Mouse (Mus musculus): ENCODE results near the gene Clta. TPM values are rescaled to one million over a fixed set of nuclear protein-coding genes. Genes with fewer than 3 reads are reported as not detected.
"Not testable (repeated sequence)": the region's sequence is repeated elsewhere in the genome, so short reads cannot be mapped to it uniquely, and the experiment has no call there.

Gene Clta
- total and polyA plus RNA-seq, 2 experiments from 2014 or later = 377 to 579 TPM

- H3K27me3 ChIP-seq (ENCODE audit: insufficient read depth, low read length) = no peaks in the 10 kb centered on the region
These were observed 36.5 kb downstream of the Clta start for GRCm38 (mm10) chr4:44040802-44041201.

GRCm38 (mm10) chr4:44042429-44042828, 38.2 kb downstream of the Clta start:
- H3K9me3 ChIP-seq (ENCODE audit: low read length) = no peaks in the 10 kb centered on the region
- WGBS = 81% methylated on average over 5 of the region's 5 CpGs
- H3K36me3 ChIP-seq (ENCODE audit: insufficient read depth) = peaks cover 61% of the 10 kb centered on the region

More at GRCm38 (mm10) chr4:44040802-44041201, 36.5 kb downstream of the Clta start:
- Histone ChIP-seq H3K9ac (no peak overlapping the region), H3K36me3 (ENCODE audit: insufficient read depth) (peaks cover 66% of the 10 kb centered on the region), H3K4me3 (ENCODE audit: low read depth, low read length) (no peak overlapping the region), H3K4me2 (ENCODE audit: low read depth) (no peak overlapping the region), H3K9me3 (ENCODE audit: low read length) (no peaks in the 10 kb centered on the region), H3K4me1 (ENCODE audit: insufficient read depth) (no peaks in the 10 kb centered on the region), H3K27ac (ENCODE audit: low read depth, low read length) (no peak overlapping the region)
- 95% methylated on average over 4 of the region's 4 CpGs for WGBS
- no peak for TF ChIP-seq CTCF (IDR thresholded peaks at IDR 0.05; ENCODE audit: low read depth)
- no peak for ATAC-seq
- no peak for DNase-seq

GRCm38 (mm10) chr4:44043182-44043581, 38.9 kb downstream of the Clta start:
- not testable (repeated sequence) for H3K9ac ChIP-seq; H3K27me3 ChIP-seq (ENCODE audit: insufficient read depth, low read length); H3K9me3 ChIP-seq (ENCODE audit: low read length); H3K4me3 ChIP-seq (ENCODE audit: low read depth, low read length); H3K4me2 ChIP-seq (ENCODE audit: low read depth); H3K4me1 ChIP-seq (ENCODE audit: insufficient read depth); DNase-seq; H3K27ac ChIP-seq (ENCODE audit: low read depth, low read length); ATAC-seq
- H3K36me3 ChIP-seq (ENCODE audit: insufficient read depth) = peaks cover 61% of the 10 kb centered on the region
- WGBS = 96% methylated on average over 4 of the region's 4 CpGs

More at GRCm38 (mm10) chr4:44042429-44042828, 38.2 kb downstream of the Clta start:
- ATAC-seq = no peak
- no peaks in the 10 kb centered on the region for H3K27me3 ChIP-seq (ENCODE audit: insufficient read depth, low read length)
- H3K4me3 ChIP-seq (ENCODE audit: low read depth, low read length) = no peak overlapping the region
- no peak for DNase-seq
- TF ChIP-seq CTCF (IDR thresholded peaks at IDR 0.05; ENCODE audit: low read depth) = no peak
- no peaks in the 10 kb centered on the region for H3K4me1 ChIP-seq (ENCODE audit: insufficient read depth)
- no peak overlapping the region for H3K4me2 ChIP-seq (ENCODE audit: low read depth)
- no peak overlapping the region for H3K27ac ChIP-seq (ENCODE audit: low read depth, low read length)
- no peak overlapping the region for H3K9ac ChIP-seq

- Histone ChIP-seq H3K27ac (ENCODE audit: low read depth, low read length) (no peak overlapping the region), H3K27me3 (ENCODE audit: insufficient read depth, low read length) (no peaks in the 10 kb centered on the region), H3K36me3 (ENCODE audit: insufficient read depth) (peaks cover 60% of the 10 kb centered on the region), H3K4me2 (ENCODE audit: low read depth) (no peak overlapping the region), H3K9ac (no peak overlapping the region), H3K4me1 (ENCODE audit: insufficient read depth) (no peaks in the 10 kb centered on the region), H3K4me3 (ENCODE audit: low read depth, low read length) (no peak overlapping the region), H3K9me3 (ENCODE audit: low read length) (no peaks in the 10 kb centered on the region)
- no peak for ATAC-seq
- no peak for DNase-seq
- 94% methylated on average over 5 of the region's 5 CpGs for WGBS
- TF ChIP-seq CTCF (IDR thresholded peaks at IDR 0.05; ENCODE audit: low read depth) = no peak
These were observed 40.6 kb downstream of the Clta start for GRCm38 (mm10) chr4:44044685-44045356.

GRCm38 (mm10) chr4:44046066-44046465, 41.8 kb downstream of the Clta start:
- Histone ChIP-seq H3K4me2 (ENCODE audit: low read depth) (no peak overlapping the region), H3K4me1 (ENCODE audit: insufficient read depth) (no peaks in the 10 kb centered on the region), H3K36me3 (ENCODE audit: insufficient read depth) (peaks cover 47% of the 10 kb centered on the region), H3K9ac (no peak overlapping the region), H3K9me3 (ENCODE audit: low read length) (no peaks in the 10 kb centered on the region), H3K27me3 (ENCODE audit: insufficient read depth, low read length) (no peaks in the 10 kb centered on the region), H3K4me3 (ENCODE audit: low read depth, low read length) (no peak overlapping the region), H3K27ac (ENCODE audit: low read depth, low read length) (no peak overlapping the region)
- no peak for TF ChIP-seq CTCF (IDR thresholded peaks at IDR 0.05; ENCODE audit: low read depth)
- WGBS = 92% methylated on average over 5 of the region's 5 CpGs
- DNase-seq (no peak), ATAC-seq (no peak)

- Histone ChIP-seq H3K4me3 (ENCODE audit: low read depth, low read length) (no peak overlapping the region), H3K4me2 (ENCODE audit: low read depth) (no peak overlapping the region), H3K9ac (no peak overlapping the region), H3K9me3 (ENCODE audit: low read length) (no peaks in the 10 kb centered on the region), H3K27me3 (ENCODE audit: insufficient read depth, low read length) (no peaks in the 10 kb centered on the region), H3K27ac (ENCODE audit: low read depth, low read length) (no peak overlapping the region), H3K36me3 (ENCODE audit: insufficient read depth) (peaks cover 34% of the 10 kb centered on the region), H3K4me1 (ENCODE audit: insufficient read depth) (no peaks in the 10 kb centered on the region)
- DNase-seq = no peak
- ATAC-seq = no peak
- 88% methylated on average over 5 of the region's 5 CpGs for WGBS
- no peak for TF ChIP-seq CTCF (IDR thresholded peaks at IDR 0.05; ENCODE audit: low read depth)
These were observed 45.6 kb downstream of the Clta start for GRCm38 (mm10) chr4:44049812-44050211.

GRCm38 (mm10) chr4:44059674-44060073, 55.4 kb downstream of the Clta start:
- ATAC-seq = no peak
- 92% methylated on average over 13 of the region's 13 CpGs for WGBS
- no peak overlapping the region for H3K4me2 ChIP-seq (ENCODE audit: low read depth)
- TF ChIP-seq CTCF (IDR thresholded peaks at IDR 0.05; ENCODE audit: low read depth) = no peak
- no peak overlapping the region for H3K9ac ChIP-seq
- peaks cover 23% of the 10 kb centered on the region for H3K36me3 ChIP-seq (ENCODE audit: insufficient read depth)
- no peak overlapping the region for H3K27ac ChIP-seq (ENCODE audit: low read depth, low read length)
- H3K4me3 ChIP-seq (ENCODE audit: low read depth, low read length) = no peak overlapping the region
- H3K27me3 ChIP-seq (ENCODE audit: insufficient read depth, low read length) = no peaks in the 10 kb centered on the region
- no peaks in the 10 kb centered on the region for H3K4me1 ChIP-seq (ENCODE audit: insufficient read depth)
- no peaks in the 10 kb centered on the region for H3K9me3 ChIP-seq (ENCODE audit: low read length)
- DNase-seq = no peak
